Mouse (Mus musculus) CH12.LX (cell line): ENCODE data around the gene Myo3b.

Experiments
- CHD2 ChIP-seq: IDR thresholded peaks from 2 replicates; pipeline ENCODE4 v1.6.1; 2011; ENCODE audit warnings: low read length, improper control_type of control experiment
- CTCF ChIP-seq, 2 experiments: IDR thresholded peaks in 1 of 2; conservative IDR thresholded peaks in 1 of 2; 2 replicates each; pipeline ENCODE4 v1.5.1; 2011 to 2012; ENCODE audit warnings: low read depth in 2 of 2, low read length in 2 of 2, improper control_type of control experiment in 1 of 2, inconsistent platforms in 1 of 2, mild to moderate bottlenecking in 1 of 2, moderate library complexity in 1 of 2
- ELF1 ChIP-seq: IDR thresholded peaks from 2 replicates; pipeline ENCODE4 v1.6.1; 2014; ENCODE audit warnings: low read depth, mild to moderate bottlenecking, inconsistent platforms, low read length, improper control_type of control experiment
- GABPA ChIP-seq: IDR thresholded peaks from 2 replicates; pipeline ENCODE4 v1.6.1; 2012; ENCODE audit warnings: low read depth, low read length, improper control_type of control experiment, inconsistent platforms; ENCODE audit not compliant: insufficient replicate concordance
- POLR2A ChIP-seq: IDR thresholded peaks from 2 replicates; pipeline ENCODE4 v1.6.1; 2011; ENCODE audit warnings: low read depth, mild to moderate bottlenecking, improper control_type of control experiment, low read length
- TBP ChIP-seq: conservative IDR thresholded peaks from 2 replicates; pipeline ENCODE4 v1.6.1; 2011; ENCODE audit warnings: low read depth, low read length, improper control_type of control experiment
- ZNF384 ChIP-seq: IDR thresholded peaks from 2 replicates; pipeline ENCODE4 v1.6.1; 2012; ENCODE audit warnings: low read depth, low read length, improper control_type of control experiment, inconsistent platforms

GRCm38 (mm10) chr2:70012941-70013340, 26.0 kb upstream of the Myo3b start:
- no peak for TF ChIP-seq CTCF (conservative IDR thresholded peaks at IDR 0.05 in 1 of 2, IDR thresholded peaks at IDR 0.05 in 1 of 2; ENCODE audit: low read depth in 2 of 2, low read length in 2 of 2)
- TF ChIP-seq TBP: no peak
- TF ChIP-seq GABPA: no peak
- TF ChIP-seq POLR2A: no peak
- no peak for TF ChIP-seq ZNF384
- no peak for TF ChIP-seq CHD2
- no peak for TF ChIP-seq ELF1
